Mouse (Mus musculus): ENCODE data around the gene Gpc4. TPM values are rescaled to one million over a fixed set of nuclear protein-coding genes. Genes with fewer than 3 reads are reported as not detected.

The Gpc4 gene
- polyA plus RNA-seq, 1 experiment from 2014 or later: not detected

DNA sequence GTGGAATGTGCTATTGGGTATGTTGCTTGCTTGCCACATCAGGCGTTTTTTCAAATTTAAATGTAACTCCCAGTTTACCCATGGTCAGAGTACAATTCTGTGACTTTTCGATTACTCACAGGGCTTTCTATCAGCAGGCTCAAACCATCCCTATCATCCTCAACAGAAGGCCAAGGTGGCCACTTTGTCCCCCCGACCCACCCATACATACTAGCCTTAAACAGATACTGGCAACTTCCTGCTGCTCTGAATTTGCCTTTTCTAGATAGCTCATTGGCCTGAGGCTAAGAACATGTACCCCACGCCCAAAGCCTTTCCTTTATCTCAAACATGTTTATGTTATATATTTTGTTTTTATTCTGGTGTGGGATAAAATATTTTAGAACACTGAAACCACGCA is 51.4 kb downstream of the Gpc4 start:
- 85% methylated on average over 5 of the region's 5 CpGs for WGBS (ENCODE audit: missing documents)
- Histone ChIP-seq H3K36me3 (ENCODE audit: inconsistent target) (no peaks in the 10 kb centered on the region), H3K4me3 (ENCODE audit: inconsistent target) (no peak overlapping the region), H3K27ac (no peak overlapping the region), H3K79me2 (ENCODE audit: inconsistent target) (no peaks in the 10 kb centered on the region)

DNA sequence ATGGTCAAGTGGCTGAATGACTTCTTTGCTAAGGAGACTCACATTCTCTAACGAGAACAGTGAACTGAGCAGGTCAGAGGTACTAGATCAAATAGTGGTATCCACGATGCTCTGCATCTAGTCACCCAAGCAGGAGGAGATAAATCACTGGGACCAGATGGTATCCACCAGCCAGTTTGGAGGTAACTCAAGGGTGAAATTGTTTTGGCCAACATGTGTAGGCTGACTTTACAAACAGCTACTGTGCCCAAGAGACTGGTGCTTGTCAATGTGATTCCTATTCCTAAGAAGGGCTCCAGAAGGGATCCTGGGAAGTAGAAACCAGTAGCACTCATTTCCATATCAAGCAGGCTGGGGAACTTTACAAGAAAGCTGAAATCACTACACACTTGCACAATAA is 55.4 kb downstream of the Gpc4 start:
- no peaks in the 10 kb centered on the region for H3K79me2 ChIP-seq (ENCODE audit: inconsistent target)
- whole genome bisulfite sequencing (ENCODE audit: missing documents): 62% methylated on average over 2 of the region's 2 CpGs
- H3K27ac ChIP-seq: no peak overlapping the region
- no peaks in the 10 kb centered on the region for H3K36me3 ChIP-seq (ENCODE audit: inconsistent target)
- H3K4me3 ChIP-seq (ENCODE audit: inconsistent target): no peak overlapping the region

DNA sequence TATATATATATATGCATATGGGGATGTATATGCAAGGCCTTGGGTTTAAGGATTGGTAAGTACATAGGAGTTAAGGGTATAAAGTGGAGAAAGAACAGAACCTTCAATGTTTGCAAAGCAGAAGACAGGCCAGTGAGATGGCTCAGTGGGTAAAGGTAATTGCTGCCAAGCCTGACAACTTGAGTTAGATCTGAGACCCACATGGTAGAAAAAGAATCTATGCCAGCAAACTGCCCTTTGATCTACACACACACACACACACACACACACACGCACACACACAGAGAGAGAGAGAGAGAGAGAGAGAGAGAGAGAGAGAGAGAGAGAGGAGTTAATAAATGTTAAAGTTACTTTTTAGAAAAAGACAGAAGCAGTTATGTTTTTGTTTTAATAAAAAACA is 56.1 kb downstream of the Gpc4 start:
- H3K79me2 ChIP-seq (ENCODE audit: inconsistent target): no peaks in the 10 kb centered on the region
- no peak overlapping the region for H3K27ac ChIP-seq
- WGBS (ENCODE audit: missing documents): no CpG with 5 or more reads among the region's 1 CpGs
- H3K36me3 ChIP-seq (ENCODE audit: inconsistent target): no peaks in the 10 kb centered on the region
- no peak overlapping the region for H3K4me3 ChIP-seq (ENCODE audit: inconsistent target)

DNA sequence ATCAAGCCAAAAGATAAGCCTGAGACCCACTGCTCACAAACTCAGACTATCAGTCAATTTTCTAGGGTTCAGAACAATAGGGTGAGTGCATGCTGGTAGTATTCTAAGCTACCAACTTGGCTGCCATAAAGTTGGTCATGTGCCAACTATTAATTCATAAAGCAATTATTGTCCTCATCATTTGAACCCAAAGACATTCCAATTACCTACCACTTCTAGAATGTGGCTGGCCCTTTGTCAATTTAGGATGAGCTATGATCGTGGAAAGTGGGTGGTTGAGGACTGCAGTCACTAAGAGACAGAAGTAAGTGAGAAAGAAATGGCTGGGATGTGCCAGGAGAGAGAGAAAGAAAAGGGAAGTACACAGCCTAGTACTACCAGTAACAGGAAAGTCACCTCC is 61.3 kb downstream of the Gpc4 start:
- Histone ChIP-seq H3K4me3 (ENCODE audit: inconsistent target) (no peak overlapping the region), H3K79me2 (ENCODE audit: inconsistent target) (no peaks in the 10 kb centered on the region), H3K36me3 (ENCODE audit: inconsistent target) (no peaks in the 10 kb centered on the region), H3K27ac (no peak overlapping the region)
- 71% methylated on average over 1 of the region's 1 CpGs for WGBS (ENCODE audit: missing documents)

DNA sequence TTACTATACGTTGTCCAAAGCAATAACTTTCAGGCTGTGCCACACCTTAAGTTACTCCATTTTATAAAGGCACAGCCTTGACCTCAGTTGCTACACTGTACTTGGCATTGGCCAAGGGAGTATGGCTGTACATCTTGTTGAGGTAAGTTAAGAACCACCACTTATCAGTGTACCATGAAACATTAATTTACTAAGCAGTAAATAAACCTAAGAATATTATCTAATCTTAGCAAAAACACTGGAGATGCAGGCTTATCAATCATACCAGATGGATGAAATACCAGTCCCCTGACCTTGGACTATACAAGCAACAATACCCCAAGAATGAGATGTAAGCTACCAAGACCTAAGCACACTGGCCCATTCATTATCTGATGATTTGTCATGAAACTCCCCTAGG is 63.1 kb downstream of the Gpc4 start:
- H3K27ac ChIP-seq: no peak overlapping the region
- H3K36me3 ChIP-seq (ENCODE audit: inconsistent target): no peaks in the 10 kb centered on the region
- no peak overlapping the region for H3K4me3 ChIP-seq (ENCODE audit: inconsistent target)
- no peaks in the 10 kb centered on the region for H3K79me2 ChIP-seq (ENCODE audit: inconsistent target)
- WGBS (ENCODE audit: missing documents): 100% methylated on average over 1 of the region's 1 CpGs

DNA sequence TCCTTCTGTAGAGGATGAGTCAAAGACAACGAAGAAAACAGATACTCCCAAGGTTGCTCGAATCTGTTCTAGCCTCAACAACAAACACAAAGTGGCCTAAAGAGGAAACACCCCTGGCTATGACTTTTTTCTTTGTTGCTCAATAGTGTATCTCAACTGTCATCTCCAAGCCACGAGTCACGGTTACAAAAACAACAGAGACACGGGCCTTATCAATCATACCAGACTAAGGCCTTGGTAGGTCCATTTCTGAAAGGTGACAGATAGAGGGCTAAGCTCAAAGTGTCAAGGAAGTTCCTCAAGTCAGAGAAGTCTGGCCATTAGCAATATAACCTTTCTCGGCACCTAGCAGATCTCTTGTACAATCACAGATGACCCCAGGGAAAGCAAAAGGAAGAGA is 63.6 kb downstream of the Gpc4 start:
- Histone ChIP-seq H3K4me3 (ENCODE audit: inconsistent target) (no peak overlapping the region), H3K79me2 (ENCODE audit: inconsistent target) (no peaks in the 10 kb centered on the region), H3K36me3 (ENCODE audit: inconsistent target) (no peaks in the 10 kb centered on the region), H3K27ac (no peak overlapping the region)
- WGBS (ENCODE audit: missing documents): 51% methylated on average over 6 of the region's 6 CpGs

DNA sequence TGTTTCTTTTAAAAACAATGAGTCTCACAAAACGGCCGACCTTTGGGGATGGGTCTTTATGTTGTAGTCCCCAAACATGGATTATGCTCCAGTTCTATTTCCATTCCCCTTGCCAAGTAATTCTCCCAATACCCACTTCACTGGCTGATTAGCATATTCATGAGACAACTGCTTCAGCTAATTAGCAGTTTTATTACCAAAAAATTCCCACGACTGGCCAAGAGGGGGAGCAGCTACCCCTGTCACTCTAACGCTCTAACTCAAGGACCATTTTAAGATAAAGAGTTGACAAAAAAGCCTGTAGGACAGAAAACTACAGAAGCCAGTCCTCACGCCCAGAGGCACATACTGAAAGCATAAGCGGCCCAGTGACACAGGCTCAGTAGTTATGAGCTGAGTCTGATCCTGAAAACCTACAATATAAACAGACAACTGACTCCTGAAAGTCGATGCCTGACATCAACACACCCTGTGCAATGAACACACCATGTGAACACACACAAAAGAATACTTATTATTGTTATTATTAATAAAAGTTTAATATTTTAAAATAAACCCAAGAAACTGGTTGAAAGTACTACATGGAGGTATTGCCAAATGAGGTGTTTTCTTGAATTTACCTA is 77.2 kb downstream of the Gpc4 start:
- WGBS (ENCODE audit: missing documents): 56% methylated on average over 7 of the region's 7 CpGs
- no peak overlapping the region for H3K27ac ChIP-seq
- no peaks in the 10 kb centered on the region for H3K36me3 ChIP-seq (ENCODE audit: inconsistent target)
- H3K79me2 ChIP-seq (ENCODE audit: inconsistent target): no peaks in the 10 kb centered on the region
- no peak overlapping the region for H3K4me3 ChIP-seq (ENCODE audit: inconsistent target)

DNA sequence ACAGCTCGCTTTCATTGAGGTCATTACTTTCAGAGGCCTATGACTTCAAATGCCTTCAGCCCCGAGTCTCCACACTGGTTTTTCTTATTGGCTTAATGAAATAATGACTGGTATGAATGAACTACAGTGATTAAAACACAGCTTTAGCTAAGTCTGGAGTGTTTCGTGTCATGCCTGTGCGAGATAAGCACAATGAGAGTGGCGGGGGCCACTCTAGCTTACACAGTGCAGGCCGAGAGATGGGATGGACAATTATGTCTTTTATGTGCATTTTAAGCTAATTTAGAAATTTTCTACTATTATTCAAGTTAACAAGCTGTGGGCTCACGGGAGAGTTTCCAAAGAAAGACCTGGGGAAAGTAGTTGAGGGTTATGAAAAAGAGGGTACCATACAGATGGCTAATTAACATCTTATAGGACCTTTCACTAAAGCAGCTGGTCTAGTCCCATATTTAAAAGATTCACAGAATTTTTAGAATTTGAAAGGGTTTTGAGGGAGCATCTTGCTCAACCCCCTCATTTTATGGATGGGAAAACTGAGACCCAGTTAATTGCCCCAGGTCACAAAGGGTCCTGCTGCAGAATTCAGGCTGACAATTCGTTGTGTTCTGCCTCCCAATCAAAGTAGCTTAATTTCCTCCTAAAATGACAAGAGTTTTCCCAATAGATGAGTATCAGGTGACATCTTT is 78.0 kb downstream of the Gpc4 start:
- no peak overlapping the region for H3K4me3 ChIP-seq (ENCODE audit: inconsistent target)
- WGBS (ENCODE audit: missing documents): 80% methylated on average over 8 of the region's 8 CpGs
- H3K27ac ChIP-seq: no peak overlapping the region
- no peaks in the 10 kb centered on the region for H3K36me3 ChIP-seq (ENCODE audit: inconsistent target)
- no peaks in the 10 kb centered on the region for H3K79me2 ChIP-seq (ENCODE audit: inconsistent target)

DNA sequence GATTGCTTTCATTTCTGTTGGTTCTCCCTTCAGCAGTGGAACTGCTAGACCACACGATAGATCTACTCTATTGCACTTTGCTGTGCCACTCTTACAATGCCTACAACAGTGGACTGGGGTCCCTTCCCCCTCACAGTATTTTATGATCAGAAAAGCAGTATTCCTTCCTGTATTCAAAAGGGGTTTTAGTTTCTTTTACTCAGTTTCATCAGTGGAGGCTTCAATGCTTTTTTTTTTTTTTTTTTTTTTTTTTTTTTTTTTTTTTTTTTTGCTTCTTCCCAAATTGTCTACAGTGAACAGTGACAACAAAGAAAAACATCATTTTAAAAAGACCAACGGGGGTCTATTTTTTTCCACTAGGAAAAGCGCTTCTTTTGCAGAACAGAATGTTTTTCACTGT is 81.5 kb downstream of the Gpc4 start:
- Histone ChIP-seq H3K4me3 (ENCODE audit: inconsistent target) (no peak overlapping the region), H3K36me3 (ENCODE audit: inconsistent target) (no peaks in the 10 kb centered on the region), H3K79me2 (ENCODE audit: inconsistent target) (no peaks in the 10 kb centered on the region), H3K27ac (no peak overlapping the region)
- WGBS (ENCODE audit: missing documents): 72% methylated on average over 2 of the region's 3 CpGs

DNA sequence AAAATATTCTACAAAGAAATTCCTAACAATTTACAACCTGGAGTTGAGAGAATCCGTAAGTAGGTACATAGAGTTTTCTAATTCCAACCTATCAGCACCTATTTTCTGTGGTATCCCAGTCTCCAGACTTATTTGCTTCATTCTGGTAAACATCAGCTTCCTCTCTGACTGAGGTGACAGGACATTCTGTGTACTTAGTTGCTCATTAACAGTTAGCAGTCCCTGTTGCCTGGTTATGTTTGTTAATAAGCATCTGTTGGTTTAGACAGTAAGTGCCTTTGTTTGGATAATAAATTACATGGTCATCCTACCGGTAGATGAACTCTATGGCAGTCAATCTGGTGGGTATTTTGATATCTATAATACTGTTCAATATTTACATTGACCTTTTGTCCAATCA is 92.6 kb downstream of the Gpc4 start:
- WGBS (ENCODE audit: missing documents): 89% methylated on average over 2 of the region's 2 CpGs
- H3K27ac ChIP-seq: no peak overlapping the region

DNA sequence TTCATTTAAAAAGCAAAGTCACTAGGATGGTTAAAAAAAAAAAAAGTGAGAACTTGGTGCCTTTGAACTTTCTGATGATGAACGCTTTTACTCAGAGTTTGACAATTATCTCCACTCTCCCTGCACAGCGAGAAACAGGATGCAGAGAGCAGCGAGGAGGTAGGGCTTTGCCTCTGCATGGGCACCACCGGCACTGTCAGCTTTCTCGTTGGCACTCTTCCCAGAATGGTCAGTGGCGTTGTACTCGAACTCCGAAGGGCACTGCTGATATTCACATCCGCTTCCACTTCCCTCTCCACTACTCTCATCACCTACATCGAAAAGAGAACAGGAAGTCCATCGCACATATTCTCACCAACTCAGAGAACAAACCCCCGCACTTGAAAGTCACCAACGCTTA is 111.6 kb downstream of the Gpc4 start:
- Histone ChIP-seq H3K4me3 (ENCODE audit: inconsistent target) (no peak overlapping the region), H3K36me3 (ENCODE audit: inconsistent target) (no peaks in the 10 kb centered on the region), H3K79me2 (ENCODE audit: inconsistent target) (no peaks in the 10 kb centered on the region), H3K27ac (no peak overlapping the region)
- 79% methylated on average over 13 of the region's 13 CpGs for WGBS (ENCODE audit: missing documents)

More for the DNA sequence above, 92.6 kb downstream of the Gpc4 start:
- Histone ChIP-seq H3K79me2 (ENCODE audit: inconsistent target) (no peaks in the 10 kb centered on the region), H3K4me3 (ENCODE audit: inconsistent target) (no peak overlapping the region), H3K36me3 (ENCODE audit: inconsistent target) (no peaks in the 10 kb centered on the region)

DNA sequence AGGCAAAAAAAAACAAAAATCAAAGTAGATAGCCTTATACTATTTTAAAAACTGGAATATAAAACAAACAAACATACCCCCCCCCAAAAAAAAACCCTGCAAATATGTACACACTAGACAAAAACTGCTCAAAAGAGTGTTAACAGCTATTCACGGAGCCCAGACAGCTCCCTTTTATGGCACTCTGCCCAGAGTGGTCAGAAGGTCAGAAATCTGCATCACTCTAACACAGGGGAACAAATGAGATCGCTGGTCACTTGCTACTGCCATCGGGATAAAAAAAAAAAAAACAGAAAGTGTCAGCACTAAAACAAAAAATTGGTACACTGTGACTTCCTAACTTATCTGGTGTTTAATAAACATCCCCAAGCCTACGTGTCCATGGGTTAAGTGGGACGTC is 113.0 kb downstream of the Gpc4 start:
- H3K36me3 ChIP-seq (ENCODE audit: inconsistent target): no peaks in the 10 kb centered on the region
- H3K27ac ChIP-seq: no peak overlapping the region
- no peaks in the 10 kb centered on the region for H3K79me2 ChIP-seq (ENCODE audit: inconsistent target)
- no peak overlapping the region for H3K4me3 ChIP-seq (ENCODE audit: inconsistent target)
- WGBS (ENCODE audit: missing documents): 96% methylated on average over 3 of the region's 5 CpGs

DNA sequence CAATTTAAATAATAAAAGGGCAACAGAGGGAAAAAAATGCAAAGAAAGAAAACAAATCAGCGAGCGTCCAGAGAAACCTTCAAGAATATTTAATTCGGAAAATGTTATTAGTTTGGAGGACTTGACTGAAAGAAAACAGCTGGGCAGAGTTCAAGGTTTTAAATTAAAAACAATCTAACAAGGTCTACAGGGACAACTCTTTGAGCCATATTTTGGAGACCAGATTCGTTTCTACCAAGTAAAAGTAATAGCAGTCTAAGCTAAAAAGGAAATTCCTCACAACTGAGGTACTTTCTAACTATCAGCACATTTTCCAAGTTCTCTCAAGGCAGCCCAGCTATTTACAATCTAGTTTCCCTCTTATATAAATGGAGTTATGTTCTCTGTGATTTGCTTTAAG is 114.1 kb downstream of the Gpc4 start:
- no peaks in the 10 kb centered on the region for H3K36me3 ChIP-seq (ENCODE audit: inconsistent target)
- no peak overlapping the region for H3K4me3 ChIP-seq (ENCODE audit: inconsistent target)
- WGBS (ENCODE audit: missing documents): 76% methylated on average over 2 of the region's 4 CpGs
- H3K27ac ChIP-seq: no peak overlapping the region
- H3K79me2 ChIP-seq (ENCODE audit: inconsistent target): no peaks in the 10 kb centered on the region

DNA sequence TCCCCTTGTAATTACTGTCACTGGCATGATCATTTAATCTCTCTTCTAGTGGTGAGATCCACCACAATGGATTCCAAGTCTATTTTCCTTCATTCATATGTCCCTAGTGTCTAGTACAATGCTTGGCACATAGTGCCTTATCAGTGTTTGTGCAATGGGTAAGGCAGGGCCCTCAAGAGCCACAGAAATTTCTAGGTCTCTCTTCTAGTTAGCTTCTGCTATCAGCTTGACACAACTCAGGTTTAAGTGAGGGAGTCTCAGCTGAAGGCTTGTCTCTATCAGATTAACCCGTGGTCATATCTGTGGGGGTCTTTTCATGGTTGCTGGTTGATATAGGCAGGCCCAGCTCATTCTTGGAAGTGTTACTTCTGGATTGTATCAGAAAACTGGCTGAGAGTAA is 125.2 kb downstream of the Gpc4 start:
- no peak overlapping the region for H3K27ac ChIP-seq
- no peak overlapping the region for H3K4me3 ChIP-seq (ENCODE audit: inconsistent target)
- H3K79me2 ChIP-seq (ENCODE audit: inconsistent target): no peaks in the 10 kb centered on the region
- no CpG with 5 or more reads among the region's 1 CpGs for WGBS (ENCODE audit: missing documents)
- H3K36me3 ChIP-seq (ENCODE audit: inconsistent target): no peaks in the 10 kb centered on the region

DNA sequence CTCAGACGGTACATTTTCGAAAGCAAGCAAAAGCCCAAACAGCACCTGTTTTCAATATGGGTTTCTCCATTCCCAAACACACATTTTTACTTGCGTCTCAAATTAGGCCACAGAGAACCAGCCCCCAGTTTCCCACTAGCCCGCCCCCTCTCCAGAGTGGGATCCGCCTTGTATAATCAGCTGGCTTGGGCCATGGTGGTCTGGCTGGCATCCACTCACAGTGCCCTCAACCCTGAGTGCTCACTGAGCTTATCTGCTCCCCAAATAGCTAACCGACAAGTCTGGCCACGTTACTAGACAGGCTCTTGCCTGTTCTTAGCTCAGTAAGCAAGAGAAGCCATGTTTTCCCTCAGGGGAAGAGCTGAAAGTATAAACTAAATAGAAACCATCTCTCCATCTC is 134.9 kb downstream of the Gpc4 start:
- 79% methylated on average over 7 of the region's 7 CpGs for WGBS (ENCODE audit: missing documents)
- Histone ChIP-seq H3K4me3 (ENCODE audit: inconsistent target) (no peak overlapping the region), H3K27ac (no peak overlapping the region), H3K36me3 (ENCODE audit: inconsistent target) (no peaks in the 10 kb centered on the region), H3K79me2 (ENCODE audit: inconsistent target) (no peaks in the 10 kb centered on the region)

DNA sequence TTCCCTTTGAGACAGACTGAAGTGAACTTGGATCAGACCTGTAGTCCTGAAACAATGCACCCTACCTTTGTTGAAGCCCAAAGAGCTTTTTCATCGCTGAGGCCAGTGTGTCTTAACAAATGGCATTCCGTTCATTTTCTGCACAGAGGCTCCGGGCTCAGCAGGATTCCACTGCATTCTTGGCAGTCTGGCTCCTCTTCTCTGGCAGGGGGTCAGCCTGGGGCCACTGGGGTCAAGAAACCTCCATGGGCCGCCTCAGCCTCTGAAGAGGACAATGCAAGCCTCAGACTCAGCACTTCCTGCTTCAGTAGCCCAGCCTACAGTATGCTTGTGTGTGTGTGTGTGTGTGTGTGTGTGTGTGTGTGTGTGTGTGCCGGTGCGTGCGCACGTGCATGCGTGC is 147.4 kb downstream of the Gpc4 start:
- Histone ChIP-seq H3K79me2 (ENCODE audit: inconsistent target) (no peaks in the 10 kb centered on the region), H3K4me3 (ENCODE audit: inconsistent target) (no peak overlapping the region)
- 76% methylated on average over 8 of the region's 9 CpGs for WGBS (ENCODE audit: missing documents)

More for the DNA sequence above, 147.4 kb downstream of the Gpc4 start:
- Histone ChIP-seq H3K36me3 (ENCODE audit: inconsistent target) (no peaks in the 10 kb centered on the region), H3K27ac (no peak overlapping the region)

Measured in macrophage (primary cell).